Mouse (Mus musculus) heart, embryonic 12.5 days (tissue): ENCODE data around the gene Jak2. TPM values are rescaled to one million over a fixed set of nuclear protein-coding genes. Genes with fewer than 3 reads are reported as not detected.

Experiments used
- ATAC-seq: fragments of 200-750 bp; cut with Nextera tagmentation; 2 replicates; pipeline ENCODE4 v1.8.0; 2017; ENCODE audit warnings: moderate TSS enrichment, moderate library complexity; ENCODE audit not compliant: insufficient number of reproducible peaks, low FRiP score
- H3K27ac ChIP-seq: fragments of 300-500 bp; sonication (generic); 2 replicates; pipeline ENCODE4 v1.5.1; 2016; ENCODE audit warnings: mild to moderate bottlenecking, moderate library complexity; ENCODE audit not compliant: poor library complexity, severe bottlenecking
- H3K27me3 ChIP-seq: fragments of 300-500 bp; sonication (generic); replicated peaks from 2 replicates; pipeline ENCODE4 v1.6.1; 2016; ENCODE audit warnings: mild to moderate bottlenecking, moderate library complexity
- H3K36me3 ChIP-seq: fragments of 300-500 bp; sonication (generic); 2 replicates; pipeline ENCODE4 v1.6.1; 2016; ENCODE audit warnings: mild to moderate bottlenecking, moderate library complexity
- H3K4me1 ChIP-seq: fragments of 300-500 bp; sonication (generic); replicated peaks from 2 replicates; pipeline ENCODE4 v1.6.1; 2016; ENCODE audit warnings: mild to moderate bottlenecking
- H3K4me2 ChIP-seq: fragments of 300-500 bp; sonication (generic); 2 replicates; pipeline ENCODE4 v1.6.1; 2016; ENCODE audit warnings: mild to moderate bottlenecking, moderate library complexity
- H3K4me3 ChIP-seq: fragments of 300-500 bp; sonication (generic); 2 replicates; pipeline ENCODE4 v1.5.1; 2016; ENCODE audit warnings: mild to moderate bottlenecking
- H3K9ac ChIP-seq: fragments of 300-500 bp; sonication (generic); 2 replicates; pipeline ENCODE4 v1.6.1; 2016; ENCODE audit warnings: mild to moderate bottlenecking, moderate library complexity
- H3K9me3 ChIP-seq: fragments of 300-500 bp; sonication (generic); replicated peaks from 2 replicates; pipeline ENCODE4 v1.6.1; 2016; ENCODE audit warnings: mild to moderate bottlenecking, moderate library complexity
- WGBS: fragments of 180-500 bp; shearing (Covaris S2); methylation state at CpG from one replicate; pipeline ENCODE4 v1.1.7; 2016; 5-methylcytosine and 5-hydroxymethylcytosine counted together
- polyA plus RNA-seq: library from polyadenylated mRNA; unstranded; fragments of >200 nt; fragmentation: Nextera tagmentation; extraction: Ambion mirVana; gene quantifications from 2 replicates; pipeline ENCODE4 v1.2.1, GENCODE M21; 2016

Gene Jak2
- polyA plus RNA-seq, 1 experiment from 2014 or later: 11.0 TPM

- H3K27me3 ChIP-seq: no peaks in the 10 kb centered on the region
- peaks cover 42% of the 10 kb centered on the region for H3K36me3 ChIP-seq
- H3K9ac ChIP-seq: no peak overlapping the region
- H3K27ac ChIP-seq: no peak overlapping the region
- H3K9me3 ChIP-seq: no peaks in the 10 kb centered on the region
- no peak for ATAC-seq
- no peaks in the 10 kb centered on the region for H3K4me1 ChIP-seq
- WGBS: 93% methylated on average over 2 of the region's 2 CpGs
- no peak overlapping the region for H3K4me2 ChIP-seq
- H3K4me3 ChIP-seq: no peak overlapping the region
Measured at GRCm38 (mm10) chr19:29302119-29302518, 50.5 kb downstream of the Jak2 start.

DNA sequence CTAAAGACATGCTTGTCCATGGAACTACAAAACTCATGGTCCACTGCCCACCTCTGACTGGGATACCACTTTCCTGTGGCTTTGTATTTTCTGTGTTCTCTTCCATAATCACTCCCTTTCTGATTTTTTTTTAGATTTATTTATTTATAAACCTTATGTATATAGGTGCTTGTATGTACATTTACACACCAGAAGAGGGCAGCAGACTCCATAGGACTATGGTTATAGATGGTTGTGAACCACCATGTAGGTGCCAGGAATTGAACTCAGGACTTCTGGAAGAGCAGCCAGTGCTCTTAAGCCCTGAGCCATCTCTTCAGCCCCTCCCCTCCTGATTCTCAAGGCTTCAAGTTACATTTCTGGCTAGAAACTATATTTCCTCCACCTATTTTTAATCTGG, 57.2 kb downstream of the Jak2 start:
- Histone ChIP-seq H3K4me1 (no peaks in the 10 kb centered on the region), H3K27me3 (no peaks in the 10 kb centered on the region), H3K9me3 (no peaks in the 10 kb centered on the region), H3K4me2 (no peak overlapping the region), H3K36me3 (peaks cover 43% of the 10 kb centered on the region), H3K27ac (no peak overlapping the region), H3K4me3 (no peak overlapping the region), H3K9ac (no peak overlapping the region)
- no peak for ATAC-seq

DNA sequence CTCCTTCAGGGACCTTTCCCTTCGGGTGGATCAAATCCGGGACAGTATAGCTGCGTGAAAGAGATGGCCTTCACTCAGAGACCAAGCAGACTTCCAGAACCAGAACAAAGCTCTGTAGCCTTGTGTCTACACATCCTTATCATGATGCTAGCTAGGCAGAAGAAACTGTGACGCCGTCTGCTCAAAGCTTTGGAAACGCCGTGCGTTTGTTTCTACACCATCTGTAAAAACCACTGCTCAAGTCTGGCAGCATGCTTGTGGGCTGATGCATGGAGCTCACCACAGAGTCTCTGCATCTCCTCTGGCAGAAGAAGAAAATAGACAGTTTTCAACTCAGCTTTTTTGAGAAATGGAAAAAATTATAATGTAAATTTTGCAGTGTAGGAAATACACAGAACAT, 60.2 kb downstream of the Jak2 start:
- Histone ChIP-seq H3K4me2 (no peak overlapping the region), H3K9ac (no peak overlapping the region), H3K4me3 (no peak overlapping the region), H3K4me1 (no peaks in the 10 kb centered on the region), H3K9me3 (peaks cover 6% of the 10 kb centered on the region; the same call in 1 of the 2 replicates), H3K36me3 (peaks cover 40% of the 10 kb centered on the region), H3K27ac (no peak overlapping the region), H3K27me3 (no peaks in the 10 kb centered on the region)
- ATAC-seq: no peak
- WGBS: 91% methylated on average over 8 of the region's 8 CpGs

- Histone ChIP-seq H3K36me3 (peaks cover 40% of the 10 kb centered on the region), H3K27ac (no peak overlapping the region), H3K4me1 (no peaks in the 10 kb centered on the region), H3K4me3 (no peak overlapping the region), H3K9me3 (peaks cover 6% of the 10 kb centered on the region; the same call in 1 of the 2 replicates), H3K4me2 (no peak overlapping the region), H3K27me3 (no peaks in the 10 kb centered on the region), H3K9ac (no peak overlapping the region)
- 77% methylated on average over 7 of the region's 7 CpGs for WGBS
- ATAC-seq: no peak
Measured at GRCm38 (mm10) chr19:29312661-29313060, 61.0 kb downstream of the Jak2 start.

DNA sequence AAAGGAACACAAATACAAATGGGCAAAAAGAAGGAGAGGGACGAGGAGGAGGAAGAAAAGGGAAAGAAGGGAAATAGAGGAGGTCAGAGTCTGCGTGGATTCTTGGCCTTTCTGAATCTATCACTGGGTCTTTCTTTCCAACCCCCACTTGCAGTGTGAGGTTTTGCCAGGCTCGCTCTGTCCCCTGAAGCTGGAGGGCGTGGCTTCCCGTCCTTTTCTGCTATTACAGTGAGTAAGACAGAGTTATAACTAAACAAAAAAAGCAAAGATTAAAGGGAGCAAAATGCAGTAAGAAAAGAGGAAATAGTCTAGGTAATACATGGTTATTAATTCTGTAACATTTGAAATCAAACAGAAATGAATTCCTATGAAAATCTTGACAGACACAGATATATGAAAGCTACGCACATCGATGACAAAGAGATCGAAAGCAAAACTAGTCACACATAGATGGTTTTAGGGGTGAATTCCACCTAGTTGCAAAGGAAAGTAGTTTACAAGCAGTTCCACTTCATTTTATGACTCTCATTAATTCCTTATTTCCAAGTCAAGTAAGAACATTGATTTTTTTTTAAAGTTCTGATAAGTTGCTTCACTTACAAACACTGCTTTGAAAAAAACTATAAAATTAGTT, 71.9 kb downstream of the Jak2 start:
- H3K4me2 ChIP-seq: no peak overlapping the region

GRCm38 (mm10) chr19:29325053-29325851, 73.6 kb downstream of the Jak2 start, which contains the start of gene Insl6:
Gene Insl6 (minus strand): TSS chr19:29325356.
- 4% methylated on average over 31 of the region's 31 CpGs for WGBS
- Histone ChIP-seq H3K27ac (no peak within 1 kb of the TSS), H3K4me2 (peak within 1 kb of the TSS; percentile 91), H3K27me3 (0 out of 2 replicates have a peak, but pooled peaks cover 5% of the 10 kb centered on the region), H3K9me3 (no peaks in the 10 kb centered on the region), H3K4me1 (0 out of 2 replicates have a peak, but pooled peaks cover 3% of the 10 kb centered on the region), H3K36me3 (no peaks in the 10 kb centered on the region), H3K4me3 (peak within 1 kb of the TSS; percentile 55), H3K9ac (peak within 1 kb of the TSS; percentile 71)
- peak; percentile 91 for ATAC-seq

More for the DNA sequence above, 71.9 kb downstream of the Jak2 start:
- Histone ChIP-seq H3K4me3 (no peak overlapping the region), H3K27ac (no peak overlapping the region), H3K4me1 (0 out of 2 replicates have a peak, but pooled peaks cover 3% of the 10 kb centered on the region), H3K36me3 (no peaks in the 10 kb centered on the region), H3K27me3 (0 out of 2 replicates have a peak, but pooled peaks cover 5% of the 10 kb centered on the region), H3K9ac (no peak overlapping the region), H3K9me3 (no peaks in the 10 kb centered on the region)
- 65% methylated on average over 8 of the region's 8 CpGs for WGBS
- no peak for ATAC-seq

DNA sequence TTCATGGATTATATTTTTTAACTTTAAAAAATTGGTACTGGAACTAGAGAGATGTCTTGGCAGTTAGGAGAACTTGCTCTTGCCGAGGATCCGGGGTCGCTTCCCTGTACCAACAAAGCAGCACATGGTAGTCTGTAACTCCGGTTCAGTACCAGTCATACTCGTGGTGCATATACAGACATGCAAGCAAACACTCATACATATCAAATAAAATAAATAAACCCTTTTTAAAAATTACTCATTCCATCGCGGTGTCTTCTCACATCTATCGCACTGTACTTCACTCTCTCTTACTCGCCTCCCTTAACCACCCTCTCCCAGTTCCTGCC, 74.2 kb downstream of the Jak2 start:
- Histone ChIP-seq H3K36me3 (no peaks in the 10 kb centered on the region), H3K4me1 (0 out of 2 replicates have a peak, but pooled peaks cover 3% of the 10 kb centered on the region), H3K9ac (no peak overlapping the region), H3K27ac (no peak overlapping the region), H3K4me2 (peak overlapping the region; percentile 91), H3K4me3 (peak overlapping the region; percentile 55; the same call in 1 of the 2 replicates), H3K27me3 (0 out of 2 replicates have a peak, but pooled peaks cover 5% of the 10 kb centered on the region), H3K9me3 (no peaks in the 10 kb centered on the region)
- no peak for ATAC-seq
- 58% methylated on average over 9 of the region's 9 CpGs for WGBS

DNA sequence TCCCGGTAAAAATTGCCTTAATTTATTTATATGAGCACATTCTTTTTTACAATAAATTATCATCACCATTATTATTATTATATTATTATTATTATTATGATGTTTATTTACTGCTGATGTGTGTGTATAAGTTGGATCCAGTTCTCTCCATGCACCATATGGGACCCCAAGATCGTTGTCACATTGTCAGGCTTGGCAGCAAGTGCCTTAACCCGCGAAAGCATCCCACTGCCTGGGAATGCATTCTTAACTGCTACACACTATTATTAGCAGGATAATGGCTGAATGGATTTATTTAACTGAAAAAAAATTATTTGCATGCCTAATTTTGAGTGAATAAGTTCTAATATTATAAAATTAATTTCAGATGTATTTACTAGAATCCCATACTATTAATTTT, 74.8 kb downstream of the Jak2 start:
- Histone ChIP-seq H3K36me3 (no peaks in the 10 kb centered on the region), H3K27me3 (0 out of 2 replicates have a peak, but pooled peaks cover 5% of the 10 kb centered on the region), H3K27ac (no peak overlapping the region), H3K4me3 (no peak overlapping the region), H3K4me1 (0 out of 2 replicates have a peak, but pooled peaks cover 3% of the 10 kb centered on the region), H3K9ac (no peak overlapping the region), H3K4me2 (no peak overlapping the region), H3K9me3 (no peaks in the 10 kb centered on the region)
- WGBS: 86% methylated on average over 4 of the region's 4 CpGs
- ATAC-seq: no peak

DNA sequence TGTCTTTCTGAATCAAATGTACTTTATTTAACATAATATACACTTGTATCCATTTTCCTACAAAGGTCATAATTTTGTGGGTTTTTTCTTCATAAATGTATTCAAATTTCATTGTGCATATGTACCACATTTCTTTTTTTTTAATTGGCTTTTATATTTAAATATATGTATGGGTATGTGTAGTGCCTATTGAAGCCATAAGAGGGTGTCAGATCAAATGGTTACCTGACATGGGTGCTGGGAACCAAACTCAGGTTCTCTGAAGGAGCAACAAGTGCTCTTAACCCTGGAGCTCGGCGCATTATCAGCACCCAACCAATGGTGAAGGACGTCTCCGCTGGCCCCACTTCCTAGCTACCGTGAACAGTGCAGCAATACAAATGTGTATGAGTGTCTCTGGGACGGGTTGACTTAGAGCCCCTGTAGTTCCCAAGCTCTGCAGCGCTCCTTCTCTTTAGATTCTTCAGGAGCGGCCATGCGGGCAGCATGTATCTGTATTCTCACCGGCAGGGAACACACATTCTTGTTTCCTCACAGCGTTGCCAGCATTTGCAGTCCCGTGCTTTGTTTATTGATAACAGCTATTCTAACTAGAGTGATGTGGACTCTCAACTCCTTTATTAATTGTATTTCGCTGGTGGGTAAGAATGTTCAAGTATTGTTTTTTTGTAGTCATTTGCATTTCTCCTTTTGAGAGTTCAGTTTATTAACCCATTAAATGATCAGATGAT, 75.4 kb downstream of the Jak2 start:
- no peak overlapping the region for H3K4me3 ChIP-seq
- no peak overlapping the region for H3K4me2 ChIP-seq
- ATAC-seq: no peak
- no peak overlapping the region for H3K9ac ChIP-seq
- H3K27ac ChIP-seq: no peak overlapping the region
- H3K4me1 ChIP-seq: 0 out of 2 replicates have a peak, but pooled peaks cover 3% of the 10 kb centered on the region
- H3K9me3 ChIP-seq: no peaks in the 10 kb centered on the region
- no peaks in the 10 kb centered on the region for H3K36me3 ChIP-seq
- H3K27me3 ChIP-seq: 0 out of 2 replicates have a peak, but pooled peaks cover 5% of the 10 kb centered on the region
- 76% methylated on average over 13 of the region's 13 CpGs for WGBS

- H3K4me3 ChIP-seq: peak within 1 kb of the TSS; percentile 50
- no peak within 1 kb of the TSS for H3K27ac ChIP-seq
- peak within 1 kb of the TSS; percentile 75 for H3K9ac ChIP-seq
- H3K27me3 ChIP-seq: no peaks in the 10 kb centered on the region
- WGBS: 2% methylated on average over 23 of the region's 23 CpGs
- H3K4me1 ChIP-seq: peaks cover 7% of the 10 kb centered on the region; the same call in 1 of the 2 replicates
- peak within 1 kb of the TSS; percentile 90 for H3K4me2 ChIP-seq
- peak; percentile 25; the same call in 1 of the 2 replicates for ATAC-seq
- no peaks in the 10 kb centered on the region for H3K36me3 ChIP-seq
- no peaks in the 10 kb centered on the region for H3K9me3 ChIP-seq
Measured at GRCm38 (mm10) chr19:29334068-29334745, 82.6 kb downstream of the Jak2 start, which contains the start of gene Rln1. Gene Rln1 (minus strand): TSS chr19:29334670.
